Mouse (Mus musculus) MEL (cell line): ENCODE measurements around the gene Clk3. TPM values are rescaled to one million over a fixed set of nuclear protein-coding genes. Genes with fewer than 3 reads are reported as not detected.

Experiments
- DNase-seq: peaks from one replicate; pipeline ENCODE4 v3.0.0; 2011; ENCODE audit warnings: low read depth, low spot score
- H3K27ac ChIP-seq: 2 replicates; pipeline ENCODE4 v1.5.1; 2012; ENCODE audit warnings: low read depth, mild to moderate bottlenecking, control low read depth, low read length, moderate library complexity; ENCODE audit not compliant: control insufficient read depth
- H3K27me3 ChIP-seq, 2 experiments: fragments of 150-350 bp in 1 of 2; sonication (generic) in 1 of 2; 2 replicates each; pipeline ENCODE4 v1.6.1; 2012; ENCODE audit warnings: low read length in 2 of 2, mild to moderate bottlenecking in 2 of 2, improper control_type of control experiment in 1 of 2, moderate library complexity in 1 of 2; ENCODE audit not compliant: insufficient read depth in 2 of 2, control insufficient read depth in 1 of 2
- H3K36me3 ChIP-seq, 2 experiments: 2 replicates each; pipeline ENCODE4 v1.6.1; 2012 to 2014; ENCODE audit warnings: low read length in 2 of 2, improper control_type of control experiment in 1 of 2, inconsistent platforms in 1 of 2, mild to moderate bottlenecking in 1 of 2; ENCODE audit not compliant: insufficient read depth in 2 of 2, control insufficient read depth in 1 of 2
- H3K4me1 ChIP-seq, 2 experiments: fragments of 150-350 bp in 1 of 2; sonication (generic) in 1 of 2; 2 replicates each; pipeline ENCODE4 v1.6.1; 2012; ENCODE audit warnings: low read length in 2 of 2, improper control_type of control experiment in 1 of 2, mild to moderate bottlenecking in 1 of 2; ENCODE audit not compliant: insufficient read depth in 2 of 2, control insufficient read depth in 1 of 2
- H3K4me3 ChIP-seq, 2 experiments: fragments of 150-350 bp in 1 of 2; sonication (generic) in 1 of 2; 2 replicates each; pipeline ENCODE4 v1.5.1; 2012; ENCODE audit warnings: low read depth in 2 of 2, low read length in 2 of 2, mild to moderate bottlenecking in 2 of 2, moderate library complexity in 2 of 2, control low read depth in 1 of 2, improper control_type of control experiment in 1 of 2; ENCODE audit not compliant: control insufficient read depth in 1 of 2, insufficient read depth in 1 of 2
- H3K79me2 ChIP-seq: 2 replicates; pipeline ENCODE4 v1.6.1; 2012; ENCODE audit warnings: mild to moderate bottlenecking, low read length, moderate library complexity; ENCODE audit not compliant: control insufficient read depth, poor library complexity, insufficient read depth
- H3K9ac ChIP-seq: 2 replicates; pipeline ENCODE4 v1.6.1; 2012; ENCODE audit warnings: low read depth, mild to moderate bottlenecking, control low read depth, low read length, moderate library complexity; ENCODE audit not compliant: control insufficient read depth, poor library complexity, severe bottlenecking
- H3K9me3 ChIP-seq: fragments of 150-350 bp; sonication (generic); replicated peaks from 2 replicates; pipeline ENCODE4 v1.6.1; 2012; ENCODE audit warnings: mild to moderate bottlenecking, low read length, improper control_type of control experiment, moderate library complexity; ENCODE audit not compliant: insufficient read depth
- BHLHE40 ChIP-seq: IDR thresholded peaks from 2 replicates; pipeline ENCODE4 v1.6.1; 2012; ENCODE audit warnings: low read depth, mild to moderate bottlenecking, inconsistent platforms, low read length, improper control_type of control experiment, borderline replicate concordance
- CTCF ChIP-seq, 3 experiments: IDR thresholded peaks in 2 of 3; conservative IDR thresholded peaks in 1 of 3; 2 replicates each; pipeline ENCODE4 v1.5.1; 2011 to 2012; ENCODE audit warnings: low read length in 3 of 3, low read depth in 2 of 3, mild to moderate bottlenecking in 2 of 3, improper control_type of control experiment in 1 of 3, inconsistent platforms in 1 of 3, mixed read lengths in 1 of 3, moderate library complexity in 1 of 3; ENCODE audit not compliant: control insufficient read depth in 1 of 3, insufficient read depth in 1 of 3, poor library complexity in 1 of 3, severe bottlenecking in 1 of 3
- ETS1 ChIP-seq: IDR thresholded peaks from 2 replicates; pipeline ENCODE4 v1.6.1; 2012; ENCODE audit warnings: low read depth, mild to moderate bottlenecking, inconsistent platforms, low read length, improper control_type of control experiment, moderate library complexity
- GABPA ChIP-seq: IDR thresholded peaks from 2 replicates; pipeline ENCODE4 v1.6.1; 2012; ENCODE audit warnings: low read depth, mild to moderate bottlenecking, inconsistent platforms, low read length, improper control_type of control experiment, moderate library complexity
- HCFC1 ChIP-seq: IDR thresholded peaks from 2 replicates; pipeline ENCODE4 v1.6.1; 2012; ENCODE audit warnings: low read depth, mild to moderate bottlenecking, inconsistent platforms, low read length, improper control_type of control experiment, moderate library complexity
- JUND ChIP-seq: IDR thresholded peaks from 2 replicates; pipeline ENCODE4 v1.6.1; 2011; ENCODE audit warnings: low read depth, mild to moderate bottlenecking, improper control_type of control experiment, low read length
- MAX ChIP-seq: IDR thresholded peaks from 2 replicates; pipeline ENCODE4 v1.6.1; 2011; ENCODE audit warnings: low read length, improper control_type of control experiment
- MXI1 ChIP-seq: IDR thresholded peaks from 2 replicates; pipeline ENCODE4 v1.6.1; 2011; ENCODE audit warnings: mild to moderate bottlenecking, low read depth, low read length, improper control_type of control experiment
- MYB ChIP-seq: IDR thresholded peaks from 2 replicates; pipeline ENCODE4 v1.6.1; 2011; ENCODE audit warnings: mild to moderate bottlenecking, low read depth, low read length, improper control_type of control experiment
- MYC ChIP-seq: IDR thresholded peaks from 2 replicates; pipeline ENCODE4 v1.6.1; 2011; ENCODE audit warnings: low read depth, mild to moderate bottlenecking, low read length, improper control_type of control experiment, moderate library complexity
- NELFE ChIP-seq: IDR thresholded peaks from 2 replicates; pipeline ENCODE4 v1.6.1; 2011; ENCODE audit warnings: low read depth, low read length, improper control_type of control experiment
- POLR2A ChIP-seq, 2 experiments: IDR thresholded peaks; 2 replicates each; pipeline ENCODE4 v1.6.1; 2011 to 2012; ENCODE audit warnings: low read length in 2 of 2, mild to moderate bottlenecking in 2 of 2, control low read depth in 1 of 2, improper control_type of control experiment in 1 of 2, low read depth in 1 of 2, moderate library complexity in 1 of 2; ENCODE audit not compliant: control insufficient read depth in 1 of 2, insufficient read depth in 1 of 2, poor library complexity in 1 of 2
- POLR2AphosphoS2 ChIP-seq: IDR thresholded peaks from 2 replicates; pipeline ENCODE4 v1.6.1; 2011; ENCODE audit warnings: low read length, improper control_type of control experiment
- RCOR1 ChIP-seq: IDR thresholded peaks from 2 replicates; pipeline ENCODE4 v1.6.1; 2012; ENCODE audit warnings: low read depth, mild to moderate bottlenecking, inconsistent platforms, low read length, improper control_type of control experiment
- TAL1 ChIP-seq: IDR thresholded peaks from 2 replicates; pipeline ENCODE4 v1.6.1; 2012; ENCODE audit warnings: mild to moderate bottlenecking, inconsistent platforms, low read length, moderate library complexity, mixed read lengths
- TCF12 ChIP-seq: IDR thresholded peaks from 2 replicates; pipeline ENCODE4 v1.6.1; 2014; ENCODE audit warnings: low read depth, mild to moderate bottlenecking, inconsistent platforms, low read length, improper control_type of control experiment, moderate library complexity
- UBTF ChIP-seq: IDR thresholded peaks from 2 replicates; pipeline ENCODE4 v1.6.1; 2012; ENCODE audit warnings: low read depth, mild to moderate bottlenecking, inconsistent platforms, low read length, improper control_type of control experiment, moderate library complexity, borderline replicate concordance; ENCODE audit not compliant: insufficient read depth
- USF2 ChIP-seq, 2 experiments: IDR thresholded peaks; 2 replicates each; pipeline ENCODE4 v1.6.1; 2011 to 2012; ENCODE audit warnings: improper control_type of control experiment in 2 of 2, low read length in 2 of 2, borderline replicate concordance in 1 of 2, inconsistent platforms in 1 of 2, low read depth in 1 of 2, mild to moderate bottlenecking in 1 of 2; ENCODE audit not compliant: insufficient read depth in 1 of 2
- ZKSCAN1 ChIP-seq: IDR thresholded peaks from 2 replicates; pipeline ENCODE4 v1.6.1; 2012; ENCODE audit warnings: low read depth, mild to moderate bottlenecking, inconsistent platforms, low read length, improper control_type of control experiment, moderate library complexity
- ZMIZ1 ChIP-seq: IDR thresholded peaks from 2 replicates; pipeline ENCODE4 v1.6.1; 2012; ENCODE audit warnings: low read depth, mild to moderate bottlenecking, inconsistent platforms, low read length, improper control_type of control experiment, moderate library complexity
- ZNF384 ChIP-seq: IDR thresholded peaks from 2 replicates; pipeline ENCODE4 v1.6.1; 2012; ENCODE audit warnings: low read depth, mild to moderate bottlenecking, inconsistent platforms, low read length, improper control_type of control experiment
- polyA plus RNA-seq, 2 experiments: library from polyadenylated mRNA; stranded (reverse) in 1 of 2; unstranded in 1 of 2; fragments of >175 nt in 1 of 2; fragments of >200 nt in 1 of 2; gene quantifications; 2 replicates each; pipeline versions ENCODE4 v1.2.1 to v1.2.4; 2012; ENCODE audit warnings: low replicate concordance in 2 of 2, low read depth in 1 of 2; ENCODE audit not compliant: insufficient read length in 2 of 2, insufficient read depth in 1 of 2, missing spikeins in 1 of 2
- total RNA-seq: library from RNA; depleted of rRNA; stranded (reverse); fragments of 300-350 nt; gene quantifications from 2 replicates; pipeline ENCODE4 v1.2.3, GENCODE M21; 2012

Gene Clk3
- total and polyA plus RNA-seq, 3 experiments = 31.2 to 65.6 TPM; not detected in 1

GRCm38 (mm10) chr9:57728312-57728711 is 37.3 kb downstream of the Clk3 start:
- peaks cover 8% of the 10 kb centered on the region; the same call in 1 of the 2 replicates for H3K79me2 ChIP-seq
- no peak overlapping the region for H3K9ac ChIP-seq
- H3K4me1 ChIP-seq = no peaks in the 10 kb centered on the region
- H3K4me3 ChIP-seq = no peak overlapping the region
- peaks cover 0 to 22% of the 10 kb centered on the region in 2 experiments; a peak in 2 of 4 replicates for H3K36me3 ChIP-seq
- H3K9me3 ChIP-seq = no peaks in the 10 kb centered on the region
- TF ChIP-seq ZMIZ1 = no peak
- TF ChIP-seq MYB = no peak
- TF ChIP-seq RCOR1 = no peak
- peak in 2 of 3 experiments; percentile 5 to 18; a peak in 2 of 6 replicates for TF ChIP-seq CTCF (IDR thresholded peaks at IDR 0.05 in 2 of 3, conservative IDR thresholded peaks at IDR 0.05 in 1 of 3; ENCODE audit: control insufficient read depth in 1 of 3, insufficient read depth in 1 of 3, low read depth in 2 of 3, low read length in 3 of 3, poor library complexity in 1 of 3, severe bottlenecking in 1 of 3)
- H3K27me3 ChIP-seq = no peaks in the 10 kb centered on the region
- peak; percentile 31 for DNase-seq
- H3K27ac ChIP-seq = no peak overlapping the region

GRCm38 (mm10) chr9:57724701-57725100 is 41.0 kb downstream of the Clk3 start:
- TF ChIP-seq JUND (no peak), HCFC1 (no peak), BHLHE40 (no peak), RCOR1 (no peak), TAL1 (no peak), USF2 (IDR thresholded peaks at IDR 0.05; ENCODE audit: borderline replicate concordance in 1 of 2, insufficient read depth in 1 of 2, low read depth in 1 of 2, low read length in 2 of 2) (no peak), POLR2A (IDR thresholded peaks at IDR 0.05; ENCODE audit: control insufficient read depth in 1 of 2, insufficient read depth in 1 of 2, low read depth in 1 of 2, low read length in 2 of 2, poor library complexity in 1 of 2) (no peak), GABPA (no peak), MXI1 (no peak), ETS1 (no peak), CTCF (IDR thresholded peaks at IDR 0.05 in 2 of 3, conservative IDR thresholded peaks at IDR 0.05 in 1 of 3; ENCODE audit: control insufficient read depth in 1 of 3, insufficient read depth in 1 of 3, low read depth in 2 of 3, low read length in 3 of 3, poor library complexity in 1 of 3, severe bottlenecking in 1 of 3) (no peak), TCF12 (no peak), MAX (no peak), POLR2AphosphoS2 (no peak), ZNF384 (no peak), MYC (no peak), UBTF (no peak), ZKSCAN1 (no peak), NELFE (no peak)
- Histone ChIP-seq H3K27ac (no peak overlapping the region), H3K4me1 (no peaks in the 10 kb centered on the region), H3K27me3 (no peaks in the 10 kb centered on the region), H3K4me3 (no peak overlapping the region), H3K36me3 (peaks cover 0 to 30% of the 10 kb centered on the region in 2 experiments; a peak in 3 of 4 replicates), H3K79me2 (peaks cover 4% of the 10 kb centered on the region; the same call in 1 of the 2 replicates), H3K9me3 (no peaks in the 10 kb centered on the region), H3K9ac (no peak overlapping the region)
- DNase-seq = no peak
